Mouse (Mus musculus) thymus, adult 2 months (tissue): ENCODE results near the gene Klf5.

Experiments
- CTCF ChIP-seq: fragments of 200-500 bp; IDR thresholded peaks from 2 replicates; pipeline ENCODE4 v1.5.1; 2012; ENCODE audit warnings: mild to moderate bottlenecking, control low read depth, low read length, moderate library complexity, borderline replicate concordance; ENCODE audit not compliant: control insufficient read depth, poor library complexity, insufficient read depth; ENCODE audit errors: extremely low read depth
- POLR2A ChIP-seq: fragments of 200-500 bp; IDR thresholded peaks from 2 replicates; pipeline ENCODE4 v1.6.1; 2012; ENCODE audit warnings: mild to moderate bottlenecking, low read length, control low read depth, moderate library complexity; ENCODE audit not compliant: control insufficient read depth, poor library complexity, insufficient read depth; ENCODE audit errors: extremely low read depth

GRCm38 (mm10) chr14:99280399-99280798, 18.1 kb upstream of the Klf5 start:
- no peak for TF ChIP-seq POLR2A
- no peak for TF ChIP-seq CTCF
